Mouse (Mus musculus) cortical plate, adult 2 months (tissue): Measurements from ENCODE around the gene Zfp319.

ENCODE experiments used
- CTCF ChIP-seq: fragments of 200-500 bp; IDR thresholded peaks from 2 replicates; pipeline ENCODE4 v1.5.1; 2011; ENCODE audit warnings: mild to moderate bottlenecking, control low read depth, low read length; ENCODE audit not compliant: insufficient read depth; ENCODE audit errors: extremely low read depth
- POLR2A ChIP-seq: fragments of 200-500 bp; IDR thresholded peaks from 2 replicates; pipeline ENCODE4 v1.6.1; 2011; ENCODE audit warnings: mild to moderate bottlenecking, low read length, control low read depth; ENCODE audit not compliant: insufficient read depth; ENCODE audit errors: extremely low read depth

GRCm38 (mm10) chr8:95331156-95331719 lies 512 bp downstream of the Zfp319 start:
- no peak for TF ChIP-seq POLR2A
- no peak for TF ChIP-seq CTCF
